Mouse (Mus musculus) gastrocnemius, postnatal 14 days (tissue): ENCODE results near the gene Gm20388. TPM values are rescaled to one million over a fixed set of nuclear protein-coding genes. Genes with fewer than 3 reads are reported as not detected.
A peak's percentile ranks its signal among the peaks of the same experiment; 100 is the strongest.
"Not testable (repeated sequence)": the region's sequence is repeated elsewhere in the genome, so short reads cannot be mapped to it uniquely, and the experiment has no call there.

Experiments
- DNase-seq: peaks from one replicate; pipeline ENCODE4 v3.0.0; 2021; ENCODE audit warnings: mixed read lengths
- intact Hi-C: fragments of 180-260 bp; cut with DNase I; formaldehyde crosslinking; loops from one replicate; pipeline ENCODE4 v1.15.1; 2025; ENCODE audit warnings: low total_unique reads
- total RNA-seq, 2 experiments: library from RNA; stranded (reverse); gene quantifications; 2 replicates each; pipeline ENCODE4 v1.2.3; 2021

Gene Gm20388
- total RNA-seq, 2 experiments from 2014 or later = 5.6 to 6.0 TPM

- intact Hi-C loops = no loop called here
- DNase-seq = no peak
Measured at GRCm38 (mm10) chr8:123253451-123254098, 3342.9 kb downstream of the Gm20388 start.

GRCm38 (mm10) chr8:123254099-123254885, 3343.7 kb downstream of the Gm20388 start, which contains the start of the genes Zfp276 and Vps9d1:
Gene Zfp276 (plus strand): TSS chr8:123254195.
Gene Vps9d1 (minus strand): TSS chr8:123254348.
- peak; percentile 88 for DNase-seq
- intact Hi-C loops = no loop called here

GRCm38 (mm10) chr8:123255170-123255569, 3344.5 kb downstream of the Gm20388 start:
- intact Hi-C loops = no loop called here
- DNase-seq = no peak

GRCm38 (mm10) chr8:123257114-123257513, 3346.5 kb downstream of the Gm20388 start:
- intact Hi-C loops = no loop called here
- DNase-seq = no peak

- intact Hi-C loops, DNase-seq: not testable (repeated sequence)
Measured at GRCm38 (mm10) chr8:123257593-123257992, 3347.0 kb downstream of the Gm20388 start.

GRCm38 (mm10) chr8:123267926-123268656, 3357.4 kb downstream of the Gm20388 start:
- intact Hi-C loops = no loop called here
- no peak for DNase-seq

- intact Hi-C loops = no loop called here
Measured at GRCm38 (mm10) chr8:123271147-123271546, 3360.5 kb downstream of the Gm20388 start.

GRCm38 (mm10) chr8:123271901-123272300, 3361.3 kb downstream of the Gm20388 start:
- DNase-seq = no peak
- intact Hi-C loops = no loop called here

More at GRCm38 (mm10) chr8:123271147-123271546, 3360.5 kb downstream of the Gm20388 start:
- peak; percentile 38 for DNase-seq

GRCm38 (mm10) chr8:123274447-123274846, 3363.8 kb downstream of the Gm20388 start:
- DNase-seq = no peak
- intact Hi-C loops = no loop called here

GRCm38 (mm10) chr8:123275096-123275495, 3364.5 kb downstream of the Gm20388 start:
- intact Hi-C loops = no loop called here
- DNase-seq = no peak

GRCm38 (mm10) chr8:123278445-123278844, 3367.8 kb downstream of the Gm20388 start:
- intact Hi-C loops = no loop called here
- no peak for DNase-seq

- DNase-seq = no peak
- intact Hi-C loops = no loop called here
Measured at GRCm38 (mm10) chr8:123279828-123280227, 3369.2 kb downstream of the Gm20388 start.

- intact Hi-C loops = no loop called here
- DNase-seq = no peak
Measured at GRCm38 (mm10) chr8:123280302-123281094, 3369.9 kb downstream of the Gm20388 start.

- DNase-seq, intact Hi-C loops: not testable (repeated sequence)
Measured at GRCm38 (mm10) chr8:123282994-123283393, 3372.4 kb downstream of the Gm20388 start.

- intact Hi-C loops = no loop called here
- no peak for DNase-seq
Measured at GRCm38 (mm10) chr8:123283991-123284390, 3373.3 kb downstream of the Gm20388 start.

GRCm38 (mm10) chr8:123284493-123284892, 3373.9 kb downstream of the Gm20388 start:
- no peak for DNase-seq
- intact Hi-C loops = no loop called here

- intact Hi-C loops = no loop called here
- DNase-seq = no peak
Measured at GRCm38 (mm10) chr8:123287362-123287761, 3376.7 kb downstream of the Gm20388 start.

GRCm38 (mm10) chr8:123290166-123290565, 3379.5 kb downstream of the Gm20388 start:
- intact Hi-C loops = no loop called here
- DNase-seq = peak; percentile 26

- intact Hi-C loops = no loop called here
- DNase-seq = no peak
Measured at GRCm38 (mm10) chr8:123290679-123291078, 3380.0 kb downstream of the Gm20388 start.
